Mouse (Mus musculus): ENCODE measurements around the gene Gstt4.

Gstt4 gene

DNA sequence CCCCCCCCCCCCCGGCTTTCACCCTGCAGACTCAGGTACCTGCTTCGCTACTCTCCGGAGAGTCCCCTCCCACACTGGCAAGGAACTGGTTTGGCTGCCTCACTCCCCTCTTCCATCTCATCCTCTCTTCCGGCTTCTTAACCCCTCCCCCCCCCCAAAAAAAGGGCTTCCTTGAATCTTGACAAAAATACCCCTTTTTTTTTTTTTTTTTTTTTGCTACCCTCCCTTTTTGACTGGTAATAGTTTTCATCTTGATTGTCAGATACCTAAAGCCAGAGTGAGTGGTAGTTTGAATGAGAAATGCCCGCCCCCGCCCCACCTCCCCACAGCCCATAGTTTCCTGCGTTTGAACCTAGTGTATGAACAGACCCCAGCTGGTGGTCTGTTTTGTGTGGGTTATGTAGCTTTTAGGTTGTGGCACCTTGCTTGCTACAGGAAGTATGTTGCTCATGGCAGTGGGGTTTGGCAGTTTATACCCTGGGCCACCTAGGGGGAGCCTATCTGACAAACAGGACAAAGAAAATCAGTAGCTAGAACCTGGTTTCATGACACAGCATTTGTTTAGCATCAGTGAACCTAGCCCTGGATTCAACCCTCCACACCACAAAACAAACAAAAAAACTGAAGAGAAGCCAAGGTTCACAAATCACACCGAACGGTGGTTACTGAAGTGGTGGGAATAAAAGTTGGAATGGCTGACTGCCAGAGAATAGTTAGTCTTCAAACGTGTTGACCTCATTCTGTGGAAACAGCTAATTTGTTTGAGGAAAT lies 13.6 kb upstream of the Gstt4 start:
- no peak for DNase-seq (ENCODE audit: low read depth, low spot score)

DNA sequence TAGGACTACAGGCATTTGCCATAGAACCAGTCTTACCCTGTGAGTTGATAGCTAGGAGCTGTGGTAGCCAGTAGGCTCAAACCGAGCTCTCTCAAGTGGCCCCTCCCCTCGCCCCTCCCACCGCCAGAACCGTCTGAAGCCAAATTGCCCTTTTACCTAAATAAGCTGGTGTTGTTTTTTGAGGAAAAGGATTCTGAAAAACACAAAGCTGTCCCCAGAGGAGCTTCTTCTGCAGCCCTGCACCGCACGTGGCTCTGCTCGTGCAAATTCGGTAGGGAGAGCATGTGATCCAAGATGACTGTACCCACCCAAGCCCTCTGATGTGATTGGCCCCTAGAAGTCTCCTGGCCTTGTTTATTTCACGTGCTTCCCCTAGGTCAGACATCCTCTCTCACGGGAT lies 13.0 kb upstream of the Gstt4 start:
- no peak for DNase-seq (ENCODE audit: low read depth, low spot score)

DNA sequence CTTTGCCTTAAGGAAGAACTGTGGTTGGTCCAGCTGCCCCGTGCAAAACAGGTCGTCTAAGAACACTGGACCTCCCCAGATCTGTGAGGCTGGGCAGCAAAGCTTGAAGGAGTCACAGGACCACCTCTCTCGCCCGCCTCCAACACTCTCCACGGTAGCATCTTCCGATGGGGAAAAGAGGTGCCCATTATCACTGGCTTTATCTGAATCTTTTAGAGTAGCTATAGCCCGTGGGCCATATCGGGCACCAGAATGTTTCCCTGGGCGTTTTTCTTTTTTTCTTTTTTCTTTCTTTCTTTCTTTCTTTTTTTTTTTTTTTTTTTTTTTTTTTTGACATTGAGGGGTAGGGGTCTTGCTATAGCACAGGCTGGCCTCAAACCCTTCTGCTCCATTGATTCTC lies 12.4 kb upstream of the Gstt4 start:
- DNase-seq (ENCODE audit: low read depth, low spot score): no peak

DNA sequence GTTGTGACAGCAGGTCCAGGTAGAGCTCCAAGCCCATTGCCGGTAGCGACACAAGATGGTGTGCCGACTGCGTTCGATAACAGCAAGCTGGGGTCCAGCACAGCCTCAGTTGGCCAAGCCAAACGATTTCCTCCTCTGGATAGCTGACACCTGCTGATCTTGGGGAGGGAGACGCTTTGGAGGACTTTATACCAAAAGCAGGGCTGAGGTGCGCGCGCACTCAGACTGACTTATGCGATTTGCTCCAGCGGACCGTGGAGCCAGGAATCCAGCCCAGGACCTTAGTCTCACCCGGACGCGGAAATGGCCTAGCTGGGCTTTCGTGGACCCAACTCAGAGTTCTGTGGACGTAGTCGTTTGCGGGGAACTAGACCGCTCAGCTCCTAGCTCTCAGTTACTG lies 11.9 kb upstream of the Gstt4 start:
- DNase-seq (ENCODE audit: low read depth, low spot score): no peak

DNA sequence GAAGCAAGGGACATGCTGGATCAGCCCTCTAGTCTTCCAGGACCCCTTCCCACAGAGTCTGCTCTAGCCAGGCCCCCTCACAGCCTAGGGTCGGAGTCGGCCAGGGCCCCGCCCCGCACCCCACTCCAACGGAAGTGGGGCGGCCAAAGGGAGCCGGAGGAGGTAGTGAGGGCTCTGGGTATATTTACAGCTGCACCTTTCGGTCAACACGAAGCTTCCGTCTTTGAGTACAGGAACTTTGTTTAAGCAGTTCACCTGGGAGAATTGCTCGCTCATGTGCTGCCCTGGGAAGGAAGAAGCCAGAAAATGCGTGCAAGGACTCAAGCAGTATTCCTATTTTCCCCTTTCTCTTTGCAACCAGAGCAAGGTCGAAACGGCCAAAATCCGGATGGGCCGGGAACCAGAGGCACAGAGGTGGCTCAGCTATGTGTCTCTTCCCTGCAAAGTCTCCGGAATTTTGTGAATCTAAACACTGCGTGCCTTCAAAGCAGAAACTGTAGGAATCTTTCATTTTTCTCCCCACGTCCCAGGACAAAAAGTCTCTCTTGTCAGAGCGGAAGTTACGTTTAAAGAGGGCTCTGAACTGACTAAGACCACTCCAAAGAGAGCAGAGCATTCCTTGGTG lies 11.2 kb upstream of the Gstt4 start:
- no peak for DNase-seq (ENCODE audit: low read depth, low spot score)

DNA sequence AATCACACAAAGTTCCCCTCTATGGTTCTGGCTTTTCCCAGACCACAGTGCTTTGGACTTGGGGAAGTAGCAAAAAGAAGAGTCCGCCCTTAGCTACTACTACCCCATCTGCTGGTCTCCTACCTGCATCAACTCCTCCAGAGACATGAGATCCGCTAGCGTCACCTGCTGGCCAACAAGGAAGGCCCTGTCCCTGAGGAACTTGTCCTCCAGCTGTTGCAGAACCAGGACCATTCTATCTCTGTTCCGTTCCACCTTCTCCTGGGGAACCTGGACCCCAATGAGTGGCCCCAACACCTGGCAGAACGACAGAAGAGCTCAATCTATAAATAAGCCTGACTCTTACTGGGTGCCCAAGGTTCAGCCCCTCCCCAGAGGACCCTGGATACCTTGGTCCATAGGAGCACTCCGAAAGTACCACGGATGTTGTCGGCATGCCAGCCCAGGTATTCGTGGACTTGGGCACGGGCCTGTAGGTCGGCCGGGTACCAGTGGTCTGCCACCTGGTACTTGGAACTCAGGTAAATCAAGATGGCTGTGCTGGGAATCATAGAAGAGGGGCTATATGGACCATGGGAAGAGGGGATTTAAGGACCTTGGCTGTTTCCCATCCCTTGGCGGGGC lies 10.0 kb upstream of the Gstt4 start:
- no peak for DNase-seq (ENCODE audit: low read depth, low spot score)

DNA sequence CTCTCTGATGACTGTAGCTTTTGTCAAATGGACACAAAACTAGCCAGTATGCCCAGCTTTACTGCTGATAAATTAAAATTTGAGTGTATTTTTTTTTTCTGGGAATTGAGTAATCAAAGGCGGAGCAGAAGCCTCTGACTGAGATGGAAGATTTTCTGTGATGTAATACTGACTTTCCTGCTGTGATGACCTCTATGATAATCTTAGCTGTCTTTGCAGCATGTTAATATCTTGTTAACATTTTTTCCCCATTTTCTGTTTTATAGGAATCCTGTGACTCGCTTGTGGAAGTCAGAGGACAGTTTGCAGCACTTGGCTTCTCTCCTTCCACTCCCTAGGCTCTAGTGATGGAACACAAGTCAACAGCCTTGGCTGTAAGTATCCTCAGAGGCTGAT lies 7.9 kb upstream of the Gstt4 start:
- no peak for DNase-seq (ENCODE audit: low read depth, low spot score)

DNA sequence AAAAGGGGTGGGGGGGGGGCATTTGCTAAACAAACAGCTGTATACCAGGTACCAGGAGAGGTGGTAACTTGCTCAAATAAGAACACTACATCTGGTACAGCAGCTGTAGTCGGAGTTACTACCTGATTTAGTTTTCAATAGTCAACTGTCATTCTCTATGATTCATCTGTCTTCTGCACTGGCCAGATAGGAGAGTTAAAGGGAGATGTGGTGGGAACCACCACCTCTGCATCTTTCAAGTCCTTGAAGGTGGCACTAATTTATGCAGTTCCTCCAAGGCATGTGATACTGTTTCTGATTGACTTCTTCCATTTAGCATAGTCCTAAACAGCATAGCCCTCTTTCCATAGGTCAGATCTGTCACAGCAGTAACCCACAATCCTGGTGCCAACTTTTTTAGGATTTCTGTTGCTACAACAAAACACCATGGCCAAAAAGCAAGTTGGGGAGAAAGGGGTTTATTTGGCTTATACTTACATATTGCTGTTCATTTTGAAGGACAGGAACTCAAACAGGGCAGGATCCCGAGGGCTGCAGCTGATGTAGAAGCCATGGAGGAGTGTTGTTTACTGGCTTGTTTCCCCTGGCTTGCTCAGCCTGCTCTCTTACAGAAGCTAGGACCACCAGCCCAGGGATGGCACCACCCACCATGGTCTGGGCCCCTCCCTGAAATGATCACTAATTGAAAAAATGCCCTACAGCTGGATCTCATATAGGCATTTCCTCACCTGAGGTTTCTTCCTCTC lies 7.4 kb upstream of the Gstt4 start:
- DNase-seq (ENCODE audit: low read depth, low spot score): no peak

DNA sequence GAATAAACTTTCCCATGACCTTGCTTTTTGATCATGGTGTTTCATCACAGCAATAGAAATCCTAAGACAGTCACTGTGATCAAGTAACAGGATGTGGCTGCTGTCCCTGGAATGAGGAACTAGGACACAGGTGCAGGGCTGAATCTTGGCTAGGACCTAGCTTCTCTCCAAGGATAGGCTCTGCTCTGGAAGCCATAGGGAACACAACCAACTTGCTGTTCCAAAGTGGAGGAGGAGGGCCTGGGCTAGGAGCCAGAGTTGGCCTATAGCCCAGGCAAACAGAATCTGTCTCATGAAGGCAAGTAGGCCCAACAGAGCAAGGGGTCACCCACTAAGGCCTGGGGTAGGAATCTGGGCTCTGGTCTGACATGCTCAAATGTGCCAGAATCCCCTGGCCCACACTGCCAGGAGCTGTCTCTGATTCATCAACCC lies 6.2 kb upstream of the Gstt4 start:
- DNase-seq (ENCODE audit: low read depth, low spot score): no peak

DNA sequence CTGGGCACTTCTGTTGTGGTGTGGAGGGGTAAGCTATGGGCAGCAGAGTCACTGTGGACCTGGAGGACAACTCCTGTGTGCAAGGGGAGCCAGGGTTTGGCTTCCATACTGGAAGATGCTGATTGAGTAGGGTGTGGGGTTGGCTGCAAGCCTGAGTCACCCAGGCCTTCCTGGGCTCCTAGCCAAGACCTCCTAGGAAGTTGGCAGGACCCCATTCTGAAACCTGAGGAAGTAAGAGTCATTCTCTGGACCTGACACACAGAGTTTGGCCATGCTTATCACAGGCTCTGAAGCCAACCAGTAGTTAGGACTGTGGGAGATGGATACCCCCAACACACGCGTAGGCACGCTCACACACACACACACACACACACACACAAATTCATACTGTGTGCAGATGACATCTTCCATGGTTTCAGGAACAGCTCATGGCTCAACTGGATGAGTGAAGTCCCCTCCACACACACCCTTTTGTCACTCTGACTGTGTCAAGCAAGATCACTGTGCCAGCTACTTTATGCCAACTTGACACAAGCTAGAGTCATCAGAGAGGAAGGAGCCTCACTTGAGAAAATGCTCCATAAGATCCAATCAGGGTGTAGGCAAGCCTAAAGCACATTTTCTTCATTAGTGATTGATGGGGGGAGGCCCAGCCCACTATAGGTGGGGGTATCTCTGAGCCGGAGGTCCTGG lies 5.5 kb upstream of the Gstt4 start:
- no peak for DNase-seq (ENCODE audit: low read depth, low spot score)

DNA sequence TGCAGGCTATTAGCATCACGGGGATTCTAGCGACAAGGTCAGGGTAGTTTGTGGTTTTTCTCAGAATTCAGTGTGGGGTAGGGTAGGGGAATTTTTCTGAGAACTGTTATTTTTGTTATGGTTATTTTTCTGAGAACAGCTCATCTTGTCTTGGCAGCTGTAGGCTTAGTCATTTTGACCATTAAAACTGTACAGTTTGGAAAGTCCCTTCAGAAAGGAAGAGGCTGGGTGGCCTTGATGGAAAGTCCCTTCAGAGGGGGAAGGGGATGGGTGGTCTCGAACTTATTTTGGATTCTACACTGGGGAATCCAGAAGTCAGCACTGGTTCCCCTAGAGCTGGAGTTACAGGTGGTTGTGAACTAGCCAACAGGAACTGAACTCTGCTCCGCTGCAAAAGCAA lies 2.2 kb upstream of the Gstt4 start:
- no peak for DNase-seq (ENCODE audit: low read depth, low spot score)

DNA sequence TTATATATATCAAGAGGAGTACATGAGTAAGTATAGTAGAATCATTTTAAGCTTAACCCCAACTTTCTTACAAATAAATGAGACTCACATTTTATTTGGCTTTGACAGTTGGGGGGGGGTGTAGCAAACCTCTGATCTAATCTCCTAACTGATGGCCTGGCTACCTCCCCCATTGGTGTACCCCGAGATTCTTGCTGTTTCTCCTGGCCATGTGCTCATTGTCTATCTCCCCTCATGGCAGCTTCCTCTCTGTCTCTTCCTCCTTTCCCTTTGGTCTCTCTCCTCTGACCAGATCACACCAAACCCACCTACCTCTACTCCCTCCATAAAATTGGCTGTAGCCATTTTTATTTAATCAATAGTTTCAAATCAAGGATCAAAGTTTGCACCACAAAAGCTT lies 1.4 kb upstream of the Gstt4 start:
- DNase-seq (ENCODE audit: low read depth, low spot score): no peak

DNA sequence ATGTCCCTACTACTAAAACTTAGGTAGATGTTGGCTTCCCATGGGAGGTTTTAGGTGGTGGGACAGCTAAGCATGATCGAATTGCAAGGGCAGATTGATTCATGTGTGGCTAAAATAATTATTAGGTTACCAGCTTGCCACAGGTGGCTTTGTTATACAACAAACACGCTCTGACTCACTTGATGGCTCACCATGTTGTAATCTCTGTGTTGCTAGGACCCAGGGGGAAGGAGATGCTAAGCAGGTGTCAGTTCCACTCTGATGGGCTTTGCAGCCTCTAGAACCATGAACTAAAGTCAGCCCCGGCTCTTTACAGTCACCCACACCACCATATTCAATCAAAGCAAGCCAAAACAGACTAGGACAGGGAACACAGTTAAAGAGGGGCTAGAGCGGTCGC lies 2.5 kb downstream of the Gstt4 start:
- no peak for DNase-seq (ENCODE audit: low read depth, low spot score)

DNA sequence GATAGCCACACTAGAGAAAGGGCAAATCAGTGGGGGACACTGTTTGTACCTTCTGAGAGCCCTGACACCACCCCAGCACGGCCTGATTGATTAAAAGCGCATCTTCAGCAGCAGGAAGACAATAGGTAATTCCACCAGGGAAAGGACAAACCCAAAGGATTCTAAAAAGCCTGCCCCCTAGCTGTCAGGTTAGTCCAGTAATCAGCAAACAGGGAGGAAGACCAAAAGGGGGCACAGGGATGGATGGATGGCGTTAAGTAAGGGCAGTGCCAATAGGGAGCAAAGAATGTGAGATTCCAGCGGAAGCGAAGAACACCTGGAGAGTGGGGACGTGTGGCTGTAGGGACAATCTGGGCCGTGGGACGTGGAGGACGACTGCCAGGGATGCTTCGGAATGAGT lies 3.7 kb downstream of the Gstt4 start:
- no peak for DNase-seq (ENCODE audit: low read depth, low spot score)

DNA sequence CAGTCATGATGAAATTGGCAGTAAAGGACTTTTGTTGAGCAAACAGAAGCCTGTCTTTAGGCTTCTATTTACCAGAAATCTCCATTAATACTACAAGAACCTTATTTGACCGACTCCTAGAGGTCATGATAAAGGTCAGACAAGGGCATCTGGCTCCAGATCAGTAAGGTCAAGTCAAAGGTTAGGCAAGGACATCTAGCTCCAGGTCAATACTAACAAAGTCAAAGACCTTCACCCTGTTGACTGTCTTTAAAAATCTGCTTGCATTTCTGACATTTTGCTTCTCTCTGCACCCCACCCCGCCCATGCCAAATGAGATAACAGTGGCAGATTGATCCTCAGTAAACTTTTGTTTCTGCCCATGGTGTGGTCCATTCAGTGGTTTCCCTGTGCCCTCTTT lies 18.1 kb downstream of the Gstt4 start:
- DNase-seq (ENCODE audit: low read depth, low spot score): no peak

DNA sequence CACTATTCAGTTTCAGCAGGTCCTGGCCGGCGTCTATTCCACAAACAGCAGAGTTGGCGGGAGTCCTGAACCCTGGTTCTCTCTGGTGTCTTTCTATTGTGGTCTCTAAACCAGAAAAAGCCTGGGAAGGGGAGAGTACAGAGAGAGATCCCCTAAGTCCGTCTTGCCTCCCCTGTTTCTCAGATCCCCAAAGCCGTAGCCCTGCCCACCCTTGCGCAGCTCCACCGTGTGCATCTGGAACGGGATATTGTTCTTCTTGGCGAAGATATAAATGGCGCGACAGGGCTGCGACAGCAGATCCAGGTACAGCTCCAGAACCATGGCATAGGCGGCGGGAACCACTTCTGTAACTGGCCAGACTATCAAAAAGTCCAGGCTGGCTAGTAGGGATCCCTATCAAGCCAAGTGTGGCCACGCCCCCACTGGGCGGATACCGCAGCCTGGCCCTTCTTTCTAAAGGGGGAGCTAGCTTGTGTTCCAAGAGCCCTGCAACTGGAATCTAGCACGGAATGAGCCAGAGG lies 24.1 kb downstream of the Gstt4 start, which contains the start of gene Gstt1:
Gstt1 (minus strand) TSS at position 409 of the 521 bp plus-strand sequence.
- DNase-seq (ENCODE audit: low read depth, low spot score): no peak

DNA sequence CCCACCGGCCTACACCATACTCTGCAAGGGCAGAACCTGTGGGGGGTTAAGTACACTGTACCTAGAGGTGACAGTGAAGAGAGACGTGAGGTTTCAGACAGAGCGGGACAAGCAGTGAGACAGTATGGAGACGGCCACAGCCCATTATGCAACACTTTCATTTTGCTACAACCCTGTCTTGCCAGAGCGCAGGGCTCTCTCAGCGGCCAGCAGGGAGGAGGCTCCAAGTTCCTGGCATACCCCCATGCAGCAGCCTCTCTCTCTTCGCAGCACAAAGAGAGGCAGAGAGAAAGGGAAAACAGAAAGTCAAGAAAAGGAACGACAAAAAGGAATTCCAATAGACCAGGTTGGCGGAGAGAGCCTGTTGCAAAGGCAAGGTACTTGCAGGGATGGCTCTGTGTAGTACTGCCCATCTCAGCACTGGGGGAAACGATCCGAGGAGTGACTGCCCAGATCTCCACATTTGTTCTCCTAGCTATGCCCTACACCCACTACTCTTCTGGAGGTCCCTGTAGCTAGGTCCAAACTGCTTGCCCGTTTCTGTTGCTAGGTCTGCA lies 24.6 kb downstream of the Gstt4 start:
- DNase-seq (ENCODE audit: low read depth, low spot score): no peak

DNA sequence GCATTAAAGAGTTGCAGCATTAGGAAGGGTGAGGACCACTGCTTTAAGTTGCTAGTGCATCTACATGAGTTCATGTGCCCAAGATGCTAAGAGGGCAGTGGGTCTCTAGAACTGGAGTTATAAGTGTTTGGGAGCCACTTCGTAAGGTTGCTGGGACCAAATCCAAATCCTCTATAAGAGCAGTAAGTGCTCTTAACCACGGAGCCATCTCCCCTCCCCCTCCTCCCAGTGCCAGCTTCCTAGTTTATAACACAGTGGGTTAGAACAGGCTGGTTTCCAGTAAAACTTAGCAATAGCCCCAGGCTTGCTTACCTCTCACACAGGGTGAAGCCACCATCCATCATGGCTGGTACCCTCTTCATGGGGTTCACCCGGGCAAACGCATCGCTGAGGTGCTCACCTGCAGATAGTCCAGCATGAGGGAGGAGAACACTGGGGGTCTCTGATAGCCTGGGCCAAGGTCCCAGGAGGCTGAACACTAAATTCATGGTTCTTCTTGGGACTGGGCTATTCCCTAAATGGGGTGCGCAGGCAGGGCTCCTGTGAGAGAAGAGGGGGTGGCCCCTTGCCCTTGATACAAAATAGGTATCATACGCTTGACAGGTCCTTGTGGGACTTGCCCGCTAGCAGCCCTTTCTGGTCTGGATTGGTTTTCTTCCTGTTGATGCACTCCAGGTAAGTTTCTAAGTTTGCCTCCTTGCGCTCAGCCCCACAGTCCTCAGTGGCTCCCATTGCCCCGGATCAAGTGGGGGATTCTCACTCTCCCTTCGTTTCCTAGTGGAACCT lies 25.4 kb downstream of the Gstt4 start:
- no peak for DNase-seq (ENCODE audit: low read depth, low spot score)

DNA sequence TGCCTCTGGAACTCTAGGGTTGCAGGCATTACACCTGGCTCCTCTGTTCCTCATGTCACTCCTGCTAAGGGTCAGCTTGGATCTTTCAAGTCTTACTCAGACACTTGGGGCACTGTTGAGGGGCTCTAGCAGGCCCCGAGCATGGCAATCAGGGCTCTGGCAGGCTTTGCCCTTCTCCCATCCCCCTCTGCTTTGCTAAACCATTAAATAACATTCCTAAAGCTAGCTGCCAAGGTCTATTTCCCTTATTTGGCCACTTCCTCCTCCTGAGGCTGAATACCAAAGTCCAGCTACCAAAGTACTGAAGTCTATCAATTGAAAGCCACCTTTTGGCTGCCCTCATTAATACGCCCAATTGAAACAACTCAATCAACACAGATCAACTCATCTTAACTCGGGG lies 27.5 kb downstream of the Gstt4 start:
- no peak for DNase-seq (ENCODE audit: low read depth, low spot score)

DNA sequence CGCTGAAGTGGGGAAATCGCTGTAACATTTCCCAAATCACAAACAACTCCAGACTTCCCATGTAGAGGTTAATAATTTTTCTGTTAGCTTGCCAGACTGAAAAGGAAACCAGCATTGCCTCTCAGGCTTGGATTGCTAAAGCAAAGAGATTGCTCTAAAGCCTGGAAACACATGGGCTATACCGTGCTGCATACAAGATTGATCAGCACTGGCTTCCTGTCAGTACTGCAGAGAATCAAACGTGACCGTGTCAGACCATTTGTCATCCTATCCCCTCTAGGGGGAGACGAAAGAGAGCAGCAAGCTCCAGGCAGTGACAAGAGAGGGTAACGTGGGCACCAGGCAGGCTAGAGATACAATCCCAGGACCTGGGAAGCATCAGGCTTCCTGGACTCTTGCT lies 31.6 kb downstream of the Gstt4 start:
- DNase-seq (ENCODE audit: low read depth, low spot score): no peak

Data from WW6 (cell line).